Mouse (Mus musculus) limb, embryonic 12.5 days (tissue): ENCODE data around the gene Jmjd8. TPM values are rescaled to one million over a fixed set of nuclear protein-coding genes. Genes with fewer than 3 reads are reported as not detected.

Source experiments
- microRNA-seq: library from miRNA; unstranded; fragments of <30 nt; microRNA quantifications from one replicate; pipeline ENCODE4, GENCODE M21; 2017
- polyA plus RNA-seq: library from polyadenylated mRNA; unstranded; fragments of >200 nt; fragmentation: Nextera tagmentation; extraction: Ambion mirVana; gene quantifications from 2 replicates; pipeline ENCODE4 v1.2.1, GENCODE M21; 2016

The Jmjd8 gene
- polyA plus RNA-seq, 1 experiment from 2014 or later: 56.4 TPM

Small RNA genes lying within 50 kb of the gene (microRNA-seq; reads per million reads assigned to microRNA genes)
- gene Mir3082 (1.4 reads per million), gene Mir6966 (not detected)

Other genes with a start within 250 kb of the Jmjd8 start
- gene Lmf1, start 249.8 kb upstream of the Jmjd8 start, polyA plus RNA-seq: 27.9 and 28.9 TPM in 2 replicates
- 0.74 and 1.3 TPM in 2 replicates for gene Gng13, start 111.7 kb upstream of the Jmjd8 start, polyA plus RNA-seq
- 48.3 and 49.5 TPM in 2 replicates for gene Chtf18, start 101.4 kb upstream of the Jmjd8 start, polyA plus RNA-seq
- 21.6 and 22.4 TPM in 2 replicates for gene Rpusd1, start 101.2 kb upstream of the Jmjd8 start, polyA plus RNA-seq
- gene Mslnl, start 92.8 kb upstream of the Jmjd8 start, polyA plus RNA-seq: not detected in 2 replicates
- 0.44 TPM in 1 of 2 replicates, not detected in the other for gene Msln, start 74.5 kb upstream of the Jmjd8 start, polyA plus RNA-seq
- 24.9 TPM in 2 replicates for gene Narfl, start 55.1 kb upstream of the Jmjd8 start, polyA plus RNA-seq
- 89.8 and 97.7 TPM in 2 replicates for gene Haghl, start 43.2 kb upstream of the Jmjd8 start, polyA plus RNA-seq
- 0.13 and 0.39 TPM in 2 replicates for gene Ccdc78, start 42.3 kb upstream of the Jmjd8 start, polyA plus RNA-seq
- gene Fam173a, start 36.0 kb upstream of the Jmjd8 start, polyA plus RNA-seq: 68.3 and 71.7 TPM in 2 replicates
- gene AC134908.4, start 33.2 kb upstream of the Jmjd8 start, polyA plus RNA-seq: 0.49 TPM in 1 of 2 replicates, not detected in the other
- 50.5 and 52.1 TPM in 2 replicates for gene Metrn, start 31.7 kb upstream of the Jmjd8 start, polyA plus RNA-seq
- 2.2 and 2.4 TPM in 2 replicates for gene Fbxl16, start 19.8 kb upstream of the Jmjd8 start, polyA plus RNA-seq
- gene Wdr24, start 5.2 kb upstream of the Jmjd8 start, polyA plus RNA-seq: 28.4 and 30.9 TPM in 2 replicates
- 313 TPM in 2 replicates for gene Stub1, start 4.5 kb downstream of the Jmjd8 start, polyA plus RNA-seq
- 1.4 and 1.7 TPM in 2 replicates for gene Rhbdl1, start 8.4 kb downstream of the Jmjd8 start, polyA plus RNA-seq
- gene Gm20683, start 12.9 kb downstream of the Jmjd8 start, polyA plus RNA-seq: 1.6 and 2.0 TPM in 2 replicates
- 23.6 and 26.9 TPM in 2 replicates for gene Rhot2, start 16.0 kb downstream of the Jmjd8 start, polyA plus RNA-seq
- gene Wdr90, start 32.6 kb downstream of the Jmjd8 start, polyA plus RNA-seq: 37.3 and 45.5 TPM in 2 replicates
- 8.5 and 9.9 TPM in 2 replicates for gene Mcrip2, start 39.9 kb downstream of the Jmjd8 start, polyA plus RNA-seq
- gene Mettl26, start 46.2 kb downstream of the Jmjd8 start, polyA plus RNA-seq: 56.1 and 60.1 TPM in 2 replicates
- gene Wfikkn1, start 52.0 kb downstream of the Jmjd8 start, polyA plus RNA-seq: 0.45 and 0.54 TPM in 2 replicates
- 35.7 and 39.1 TPM in 2 replicates for gene Rab40c, start 90.9 kb downstream of the Jmjd8 start, polyA plus RNA-seq
- 47.3 and 52.4 TPM in 2 replicates for gene Pigq, start 116.1 kb downstream of the Jmjd8 start, polyA plus RNA-seq
- gene Nhlrc4, start 116.1 kb downstream of the Jmjd8 start, polyA plus RNA-seq: 0.13 and 0.74 TPM in 2 replicates
- 0.10 and 0.27 TPM in 2 replicates for gene A930017K11Rik, start 123.7 kb downstream of the Jmjd8 start, polyA plus RNA-seq
- 32.8 and 33.9 TPM in 2 replicates for gene Capn15, start 156.9 kb downstream of the Jmjd8 start, polyA plus RNA-seq
- 25.0 and 26.9 TPM in 2 replicates for gene Rab11fip3, start 240.7 kb downstream of the Jmjd8 start, polyA plus RNA-seq